Mouse (Mus musculus) liver, adult (tissue): ENCODE measurements at regions not wholly inside any gene's neighbourhood (a gene's known extent, or its start where the extent isn't known, plus 50 kb on each side); places are given as distances from the start of the nearest gene placed in this dataset.

Experiments used
- GATA4 ChIP-seq: IDR thresholded peaks from 2 replicates; pipeline ENCODE4 v1.6.1; 2014; ENCODE audit warnings: mild to moderate bottlenecking, low read length; ENCODE audit not compliant: insufficient replicate concordance

- no peak for TF ChIP-seq GATA4
These were observed 463.4 kb downstream of the Ajap1 start for GRCm38 (mm10) chr4:153019211-153019610.

- no peak for TF ChIP-seq GATA4
These were observed 464.3 kb downstream of the Ajap1 start for GRCm38 (mm10) chr4:153018138-153018921.

GRCm38 (mm10) chr4:153017816-153018137, 464.8 kb downstream of the Ajap1 start:
- TF ChIP-seq GATA4: no peak

- TF ChIP-seq GATA4: no peak
These were observed 479.3 kb downstream of the Ajap1 start for GRCm38 (mm10) chr4:153003338-153003737.

GRCm38 (mm10) chr4:153002516-153002915, 480.1 kb downstream of the Ajap1 start:
- TF ChIP-seq GATA4: peak; percentile 18; the same call in 1 of the 2 replicates

GRCm38 (mm10) chr4:153001761-153002160, 480.9 kb downstream of the Ajap1 start:
- TF ChIP-seq GATA4: no peak

GRCm38 (mm10) chr4:152999526-152999925, 483.1 kb downstream of the Ajap1 start:
- no peak for TF ChIP-seq GATA4

GRCm38 (mm10) chr4:152997251-152997650, 485.4 kb downstream of the Ajap1 start:
- no peak for TF ChIP-seq GATA4

- no peak for TF ChIP-seq GATA4
These were observed 486.0 kb downstream of the Ajap1 start for GRCm38 (mm10) chr4:152996641-152997040.

GRCm38 (mm10) chr4:152995052-152995595, 487.5 kb downstream of the Ajap1 start:
- no peak for TF ChIP-seq GATA4

- TF ChIP-seq GATA4: no peak
These were observed 488.4 kb downstream of the Ajap1 start for GRCm38 (mm10) chr4:152994206-152994605.

GRCm38 (mm10) chr4:152990266-152990665, 492.3 kb downstream of the Ajap1 start:
- TF ChIP-seq GATA4: no peak

GRCm38 (mm10) chr4:152987726-152988125, 494.9 kb downstream of the Ajap1 start:
- TF ChIP-seq GATA4: no peak

- no peak for TF ChIP-seq GATA4
These were observed 497.5 kb upstream of the Kcnab2 start for GRCm38 (mm10) chr4:152975012-152975675.

GRCm38 (mm10) chr4:152963001-152963400, 485.3 kb upstream of the Kcnab2 start:
- TF ChIP-seq GATA4: no peak

GRCm38 (mm10) chr4:152962165-152962564, 484.5 kb upstream of the Kcnab2 start:
- TF ChIP-seq GATA4: no peak
